Mouse (Mus musculus) lung, postnatal 36 days (tissue): ENCODE results near the gene Nphp3.

Experiments used
- DNase-seq: peaks from one replicate; pipeline ENCODE4 v3.0.0; 2022; ENCODE audit warnings: mixed read lengths

The Nphp3 gene

DNA sequence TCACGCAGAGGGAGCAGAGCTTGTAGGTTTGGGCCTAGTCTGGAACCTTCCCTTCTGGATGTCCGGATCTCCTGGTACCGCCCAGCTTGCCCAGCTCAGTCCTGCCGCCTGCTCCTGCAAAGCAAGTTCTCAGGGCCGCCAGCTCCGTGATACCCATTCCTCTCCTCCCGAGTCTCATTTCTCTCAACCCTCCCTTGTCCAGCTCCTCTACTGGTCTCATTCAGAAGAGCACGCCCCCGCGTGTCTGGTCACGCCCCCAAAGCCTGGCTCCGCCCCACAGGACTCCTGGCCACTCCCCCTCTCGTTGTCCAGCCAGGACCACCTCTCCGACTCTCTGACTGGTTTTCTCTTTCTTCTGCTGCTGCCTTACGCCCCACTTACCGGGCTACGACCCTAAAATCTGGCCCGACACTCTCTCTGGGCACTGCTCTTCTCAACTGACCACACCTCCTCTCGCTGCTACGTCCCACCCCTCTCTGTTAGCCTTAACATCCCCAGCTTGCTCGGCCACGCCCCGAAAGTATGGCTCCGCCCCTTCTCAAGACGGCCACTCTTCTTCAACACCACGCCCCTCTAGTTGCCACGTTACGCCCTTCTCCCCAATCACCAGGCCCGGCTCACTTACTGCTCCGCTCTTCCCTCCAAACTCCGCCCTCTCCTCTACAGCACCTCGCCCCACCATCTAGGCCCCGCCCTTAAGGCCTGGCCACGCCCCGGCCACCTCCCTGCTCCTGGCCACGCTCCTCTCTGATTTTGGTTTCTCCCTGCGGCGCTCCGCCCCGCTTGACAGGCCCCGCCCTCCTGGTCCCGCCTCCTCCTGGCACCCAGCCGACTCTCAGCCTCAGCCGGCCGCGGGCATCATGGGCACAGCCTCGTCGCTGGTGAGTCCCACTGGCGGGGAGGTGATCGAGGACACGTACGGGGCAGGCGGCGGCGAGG, at the start of gene Nphp3:
Nphp3 (plus strand) TSS at position 624 of the 939 bp plus-strand sequence.
- DNase-seq = peak; percentile 100

DNA sequence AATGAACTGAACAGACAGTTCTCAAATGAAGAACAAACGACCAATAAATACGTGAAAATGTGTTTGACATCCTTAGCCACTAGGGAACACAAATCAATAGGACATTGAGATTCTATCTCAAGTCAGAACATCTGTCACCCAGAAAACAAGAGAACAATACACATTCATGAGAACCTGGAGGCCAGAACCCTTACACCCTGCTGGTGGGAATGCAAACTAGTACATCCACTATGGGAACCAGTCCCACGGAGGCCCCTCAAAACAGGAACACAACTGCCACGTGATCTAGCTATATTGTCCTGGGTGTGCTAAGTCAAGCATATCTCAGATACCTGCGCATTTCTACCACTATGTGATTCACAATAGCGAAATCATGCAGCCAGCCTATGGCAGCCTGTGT, 43.6 kb upstream of the Nphp3 start:
- DNase-seq = no peak

DNA sequence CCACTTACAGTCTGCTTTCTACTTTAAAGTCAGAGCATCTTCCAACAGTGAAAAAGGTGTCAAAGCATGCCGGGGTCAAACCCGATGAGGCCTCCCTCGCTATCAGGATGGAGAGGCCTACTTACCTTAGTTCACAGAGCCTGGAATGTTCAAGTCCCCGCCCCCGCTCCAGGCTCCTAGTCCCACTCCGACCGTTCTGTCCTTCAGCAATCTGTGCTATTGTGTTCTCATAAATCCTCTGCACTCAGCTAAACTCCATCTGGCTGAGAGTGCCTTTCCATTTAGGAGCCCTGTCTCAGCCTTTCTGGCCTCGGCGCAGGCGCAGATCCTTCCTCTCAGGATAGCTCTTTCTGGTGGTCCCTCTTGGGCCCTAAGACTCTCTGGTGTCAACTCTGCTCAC, 42.4 kb upstream of the Nphp3 start:
- no peak for DNase-seq

DNA sequence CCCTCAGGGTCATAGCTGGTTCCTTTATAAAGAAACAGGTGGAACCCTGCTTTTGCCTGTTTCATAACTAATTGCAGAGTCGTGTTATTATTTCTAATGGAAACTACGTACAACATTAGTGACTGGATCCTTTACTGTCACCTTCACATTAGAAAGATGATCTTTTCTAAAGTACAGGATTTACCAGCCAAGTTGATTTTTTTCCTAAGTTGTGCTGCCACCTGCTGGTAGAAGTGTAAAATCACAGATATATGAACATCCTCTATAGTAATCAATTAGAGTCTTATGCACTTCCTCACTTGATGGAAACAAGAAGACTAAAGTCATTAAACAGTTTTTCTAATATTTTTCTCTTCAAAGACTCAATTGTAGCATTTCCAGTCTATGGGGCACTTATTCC, 5.8 kb upstream of the Nphp3 start:
- DNase-seq = no peak

DNA sequence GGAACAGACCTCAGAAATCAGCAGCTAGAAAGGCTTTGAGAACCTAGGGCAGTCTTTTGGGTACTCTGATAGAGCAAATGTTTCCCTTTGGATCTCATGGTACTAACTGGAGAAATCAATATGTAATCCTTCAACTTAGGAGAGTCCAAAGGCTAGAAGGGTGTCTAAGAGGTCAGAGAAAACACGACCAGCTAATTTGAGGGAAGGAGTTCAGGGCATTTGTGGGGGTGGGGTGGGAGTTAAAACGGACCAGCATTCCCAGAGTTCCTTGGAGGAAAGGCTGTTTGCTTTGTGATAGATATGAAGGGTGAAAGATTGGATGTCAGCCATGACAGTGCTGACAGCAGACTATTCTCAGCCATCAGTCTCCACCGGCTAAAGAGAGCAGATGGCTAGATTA, 1.7 kb upstream of the Nphp3 start:
- no peak for DNase-seq

DNA sequence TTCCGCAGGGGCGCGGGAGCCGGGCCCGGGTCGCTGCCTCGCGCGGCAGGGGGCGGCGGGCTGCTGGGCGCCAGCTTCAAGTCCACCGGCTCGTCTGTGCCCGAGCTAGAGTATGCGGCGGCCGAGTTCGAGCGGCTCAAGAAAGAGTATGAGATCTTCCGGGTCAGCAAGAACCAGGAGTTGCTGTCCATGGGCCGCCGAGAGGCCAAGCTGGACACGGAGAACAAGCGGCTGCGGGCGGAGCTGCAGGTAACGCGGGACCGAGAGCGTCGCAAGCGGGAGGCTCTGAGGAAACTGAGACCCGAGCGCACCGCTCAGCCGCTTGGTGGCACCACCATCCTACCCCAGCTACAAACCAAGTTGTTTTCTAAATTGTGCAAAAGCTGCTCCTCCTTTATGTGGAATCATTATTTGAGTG, 578 bp downstream of the Nphp3 start:
- peak; percentile 73 for DNase-seq

DNA sequence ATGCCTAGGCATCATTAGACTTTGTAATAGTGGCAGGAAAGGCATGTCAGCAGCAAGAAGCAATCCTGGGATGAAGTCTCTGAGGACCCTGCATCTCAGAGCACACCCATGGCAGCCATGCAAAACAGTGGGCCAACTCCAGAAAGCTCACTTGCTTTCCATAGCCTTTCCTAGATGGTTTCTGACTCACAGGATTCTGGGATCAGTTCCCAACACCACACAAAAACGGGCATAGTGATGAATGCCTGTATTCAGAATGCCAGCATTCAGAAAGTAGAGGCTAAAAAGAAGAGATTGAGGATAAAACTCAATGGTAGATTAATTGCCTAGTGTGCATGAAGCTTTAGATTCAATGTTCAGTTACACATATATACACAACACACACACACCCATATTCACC, 12.2 kb downstream of the Nphp3 start:
- no peak for DNase-seq

DNA sequence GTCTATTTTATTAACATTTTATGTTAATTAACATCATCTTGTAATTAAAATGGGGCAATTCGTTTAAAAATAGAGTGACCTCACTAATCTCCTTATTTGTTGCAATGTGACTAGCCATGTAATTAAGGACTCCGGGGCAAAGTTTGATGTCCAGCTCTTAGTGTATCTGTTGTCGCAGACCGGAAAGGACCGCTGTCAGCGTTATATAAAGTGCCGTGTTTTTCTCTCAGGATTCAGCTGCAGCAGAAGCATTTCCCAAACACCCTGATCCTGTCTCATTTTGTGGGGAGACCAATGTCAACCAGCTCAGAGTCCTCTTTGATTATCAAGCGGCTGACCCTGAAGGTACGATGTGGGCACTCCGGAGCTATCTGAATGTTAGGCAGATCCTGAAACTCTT, 18.7 kb downstream of the Nphp3 start:
- DNase-seq = no peak

DNA sequence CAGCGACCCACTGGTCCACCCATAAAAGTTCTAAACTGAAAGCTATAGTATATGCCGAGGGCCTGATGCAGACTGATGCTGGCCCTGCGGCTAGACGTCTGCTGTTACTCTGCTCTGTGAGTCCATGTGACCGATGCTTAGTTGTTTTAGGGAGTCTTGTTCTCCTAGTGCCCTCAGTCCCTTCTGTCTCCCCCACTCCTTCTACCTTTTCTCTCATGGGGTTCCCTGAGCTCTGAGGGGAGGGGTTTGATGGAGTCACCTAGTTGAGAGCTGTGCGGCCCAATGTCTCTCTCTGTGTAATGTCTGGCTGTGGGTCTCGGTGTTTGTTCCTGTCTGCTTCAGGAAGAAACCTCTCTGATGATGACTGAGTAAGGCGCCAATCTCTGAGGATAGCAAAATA, 24.8 kb downstream of the Nphp3 start:
- no peak for DNase-seq

DNA sequence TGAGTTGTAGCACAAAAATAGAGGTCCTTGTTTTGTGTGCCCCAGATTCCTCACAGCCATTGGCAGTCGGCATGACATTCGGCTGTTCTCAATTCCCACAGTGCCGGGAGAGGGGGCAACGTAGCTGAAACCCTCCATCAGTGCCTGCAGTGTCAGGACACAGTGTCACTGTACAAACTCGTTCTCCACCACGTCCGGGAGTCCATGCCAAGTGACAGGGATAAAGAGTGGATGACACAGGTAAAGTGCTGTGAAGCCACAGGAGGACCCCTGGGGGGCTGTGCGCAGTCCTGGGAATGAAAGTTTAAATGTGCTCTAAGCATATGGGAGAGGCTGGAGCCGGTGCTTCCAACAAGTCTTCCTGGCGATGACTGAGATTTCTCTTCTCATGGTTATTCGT, 27.5 kb downstream of the Nphp3 start:
- no peak for DNase-seq

DNA sequence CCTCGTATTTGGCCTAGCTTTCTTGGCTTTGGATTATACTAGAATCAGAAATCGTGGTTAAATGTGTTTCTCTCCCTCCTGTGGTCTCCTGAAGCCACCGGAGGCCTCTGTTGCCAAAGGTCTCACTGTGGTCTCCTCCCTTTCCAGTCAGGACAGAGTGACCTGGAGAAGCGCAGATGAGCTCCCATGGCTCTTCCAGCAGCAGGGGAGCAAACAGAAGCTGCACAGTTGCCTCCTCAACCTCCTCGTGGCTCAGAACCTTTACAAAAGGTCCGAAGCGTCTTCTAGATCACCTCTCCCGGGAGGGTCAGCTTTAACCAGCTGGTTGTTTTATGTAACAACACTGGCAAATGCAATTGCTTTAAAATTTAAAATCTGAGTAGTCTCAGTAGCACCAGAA, 31.9 kb downstream of the Nphp3 start:
- DNase-seq = no peak

DNA sequence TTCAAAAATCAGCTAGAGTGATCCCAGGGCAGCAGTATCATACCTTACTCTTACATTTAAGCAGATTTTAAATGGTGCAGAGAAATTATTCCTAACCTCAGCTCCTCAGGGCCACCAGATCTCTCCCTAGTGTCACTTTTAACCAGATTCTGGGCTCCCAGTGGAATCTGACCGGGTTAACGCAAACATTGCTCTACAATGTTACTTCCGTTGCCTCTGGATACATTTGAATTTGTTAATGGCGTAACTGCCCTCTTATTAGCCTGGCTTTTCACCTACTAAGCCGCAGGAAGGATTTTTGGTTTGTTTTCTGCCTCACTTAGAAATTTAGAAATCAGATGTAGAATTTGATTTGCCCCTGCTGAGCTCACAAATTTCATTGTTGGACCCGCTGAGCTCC, 32.4 kb downstream of the Nphp3 start:
- no peak for DNase-seq

DNA sequence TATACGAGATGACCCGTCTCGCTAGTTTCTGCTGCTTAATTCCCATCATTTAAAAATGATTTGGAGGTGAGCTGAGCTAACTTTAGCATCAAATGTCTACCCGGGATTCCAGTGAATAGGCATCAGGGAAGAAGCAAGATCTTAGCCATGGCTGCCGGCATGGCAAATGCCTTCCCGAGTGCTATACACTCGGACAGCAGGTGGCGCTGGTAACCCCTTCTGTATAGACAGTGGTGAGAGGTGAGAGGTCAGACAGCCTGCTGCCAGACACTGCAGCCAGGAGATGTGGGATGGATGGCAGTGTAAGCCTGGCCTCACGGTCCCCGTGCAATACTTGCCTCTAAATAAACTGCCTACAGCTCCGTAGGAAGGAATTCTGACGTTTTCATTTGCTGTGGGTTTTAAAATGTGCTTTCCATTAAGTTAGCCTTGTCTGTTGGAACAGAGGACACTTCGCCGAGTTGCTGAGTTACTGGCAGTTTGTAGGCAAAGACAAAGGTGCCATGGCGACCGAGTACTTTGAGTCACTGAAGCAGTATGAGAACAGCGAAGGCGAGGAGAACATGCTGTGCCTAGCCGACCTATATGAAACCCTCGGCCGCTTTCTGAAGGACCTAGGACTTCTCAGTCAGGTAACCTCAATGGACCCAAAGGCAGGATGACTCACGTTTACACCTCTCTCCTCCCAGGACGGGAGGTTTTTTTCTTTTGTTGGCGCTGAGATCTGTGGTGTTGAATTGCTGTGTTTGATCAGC, 33.1 kb downstream of the Nphp3 start:
- DNase-seq = peak; percentile 87

DNA sequence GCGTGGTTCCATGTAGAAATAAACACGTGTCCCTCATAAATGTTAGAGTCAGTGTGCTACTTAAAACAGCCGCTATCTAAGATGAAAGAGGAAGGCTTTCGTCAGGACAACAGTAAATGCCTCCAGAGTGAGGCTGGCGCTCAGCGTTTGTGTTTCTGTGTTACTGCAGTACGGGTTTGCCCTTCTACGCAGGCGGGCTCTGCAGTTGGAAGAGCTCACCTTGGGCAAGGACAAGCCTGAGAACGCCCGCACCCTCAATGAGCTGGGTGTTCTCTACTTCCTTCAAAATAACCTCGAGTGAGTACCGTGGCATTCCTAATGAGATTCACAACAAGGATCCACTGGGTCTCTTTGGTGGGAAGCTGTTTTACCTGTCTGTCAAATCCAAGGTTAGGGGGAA, 35.9 kb downstream of the Nphp3 start:
- DNase-seq = no peak

DNA sequence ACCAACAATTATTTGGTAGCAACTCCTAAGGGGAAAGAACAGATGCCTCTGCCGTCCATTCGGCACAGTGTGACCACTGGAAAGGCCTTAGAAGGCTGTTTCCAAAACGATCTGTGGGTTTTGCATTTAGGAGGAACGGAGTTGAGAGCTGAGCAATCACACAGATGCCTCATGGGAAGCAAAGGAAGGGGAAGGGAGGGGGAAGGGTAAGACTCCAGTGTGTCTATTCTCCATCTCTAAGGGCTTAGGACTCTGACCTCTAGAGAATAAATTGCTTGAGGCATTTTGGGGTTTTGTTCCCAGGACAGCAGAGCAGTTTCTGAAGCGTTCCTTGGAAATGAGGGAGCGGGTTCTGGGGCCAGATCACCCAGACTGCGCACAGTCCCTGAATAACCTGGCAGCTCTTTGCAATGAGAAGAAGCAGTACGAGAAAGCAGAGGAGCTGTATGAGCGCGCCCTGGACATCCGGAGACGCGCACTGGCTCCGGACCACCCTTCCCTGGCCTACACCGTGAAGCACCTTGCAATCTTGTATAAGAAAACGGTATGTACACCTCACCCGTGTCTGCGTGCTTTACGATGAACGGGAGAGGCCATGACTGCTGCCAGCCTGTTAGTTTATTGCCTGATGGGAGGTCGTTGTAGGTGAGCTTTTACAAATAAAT, 36.8 kb downstream of the Nphp3 start:
- DNase-seq = no peak

DNA sequence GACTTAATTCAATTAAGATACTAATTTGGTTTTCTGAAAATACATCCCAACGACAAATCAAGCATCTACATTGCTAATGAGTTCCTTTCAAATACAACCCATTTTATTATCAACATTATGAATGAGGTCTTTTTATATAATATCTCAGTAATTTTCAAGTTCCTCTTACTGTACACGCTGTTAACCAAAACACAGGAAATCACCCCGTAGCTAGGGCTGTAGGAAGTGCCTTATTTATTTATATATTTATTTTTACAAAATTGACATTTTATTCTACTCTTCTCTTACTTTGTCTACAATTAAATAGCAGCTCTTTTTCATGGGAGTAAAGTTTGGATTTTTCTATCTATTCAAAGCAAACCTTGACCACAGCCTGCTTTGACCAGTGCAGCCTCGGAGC, 37.4 kb downstream of the Nphp3 start:
- DNase-seq = no peak

DNA sequence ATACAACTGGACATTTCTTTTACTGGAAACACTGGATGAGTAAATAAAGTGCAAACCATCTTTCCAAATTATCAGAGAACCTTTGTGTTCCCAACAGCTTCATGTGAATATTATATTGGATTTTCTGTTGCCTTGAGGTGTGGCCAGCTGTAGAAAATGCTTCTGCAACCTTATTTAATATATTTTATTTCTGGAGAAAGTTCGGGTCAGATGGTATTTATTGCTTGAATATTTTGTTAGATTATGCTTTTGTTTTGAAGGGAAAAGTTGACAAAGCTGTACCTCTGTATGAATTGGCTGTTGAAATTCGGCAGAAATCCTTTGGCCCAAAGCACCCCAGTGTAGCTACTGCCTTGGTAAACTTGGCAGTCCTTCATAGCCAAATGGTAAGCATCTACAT, 38.0 kb downstream of the Nphp3 start, which contains the start of gene Gm28305:
Gm28305 (plus strand) TSS at position 301 of the 400 bp plus-strand sequence.
- DNase-seq = no peak

DNA sequence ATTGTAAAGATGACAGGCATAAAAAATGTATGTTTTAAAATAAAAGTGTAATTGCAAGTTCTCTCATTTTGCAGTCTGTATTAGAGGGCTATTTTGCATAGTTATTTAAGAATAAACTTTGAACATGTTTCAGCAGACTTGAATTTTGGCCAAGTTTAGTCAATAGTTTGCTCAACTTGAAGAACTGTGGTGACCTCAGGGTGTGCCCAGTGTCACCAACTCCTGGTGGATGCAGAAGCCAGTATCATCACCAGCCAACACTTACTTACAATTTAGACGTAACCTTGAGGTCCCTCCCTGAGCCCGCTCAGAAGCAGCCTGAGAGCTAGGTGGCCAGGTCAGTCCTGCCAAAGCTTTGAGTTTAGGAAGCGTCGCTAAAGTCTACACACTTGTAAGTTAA, 41.3 kb downstream of the Nphp3 start:
- DNase-seq = no peak

DNA sequence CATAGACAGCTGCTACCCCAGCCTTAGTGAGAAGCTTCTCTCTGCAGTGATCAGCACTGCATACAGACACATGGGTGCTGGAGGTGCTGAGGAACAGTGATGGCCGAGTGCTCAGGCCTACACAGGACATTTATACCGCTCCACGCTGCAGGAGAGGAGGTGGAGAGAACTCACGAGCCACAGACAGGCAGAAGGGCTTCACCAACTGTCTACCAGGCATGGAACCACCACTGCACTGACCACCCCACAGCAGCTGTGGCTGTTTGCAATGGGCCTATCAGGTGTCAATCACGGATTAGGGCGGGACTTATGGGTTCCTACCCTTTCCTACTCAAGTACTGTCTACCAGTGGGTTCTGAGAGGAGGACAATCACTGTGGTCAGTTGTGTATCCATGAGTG, 48.7 kb downstream of the Nphp3 start:
- no peak for DNase-seq

DNA sequence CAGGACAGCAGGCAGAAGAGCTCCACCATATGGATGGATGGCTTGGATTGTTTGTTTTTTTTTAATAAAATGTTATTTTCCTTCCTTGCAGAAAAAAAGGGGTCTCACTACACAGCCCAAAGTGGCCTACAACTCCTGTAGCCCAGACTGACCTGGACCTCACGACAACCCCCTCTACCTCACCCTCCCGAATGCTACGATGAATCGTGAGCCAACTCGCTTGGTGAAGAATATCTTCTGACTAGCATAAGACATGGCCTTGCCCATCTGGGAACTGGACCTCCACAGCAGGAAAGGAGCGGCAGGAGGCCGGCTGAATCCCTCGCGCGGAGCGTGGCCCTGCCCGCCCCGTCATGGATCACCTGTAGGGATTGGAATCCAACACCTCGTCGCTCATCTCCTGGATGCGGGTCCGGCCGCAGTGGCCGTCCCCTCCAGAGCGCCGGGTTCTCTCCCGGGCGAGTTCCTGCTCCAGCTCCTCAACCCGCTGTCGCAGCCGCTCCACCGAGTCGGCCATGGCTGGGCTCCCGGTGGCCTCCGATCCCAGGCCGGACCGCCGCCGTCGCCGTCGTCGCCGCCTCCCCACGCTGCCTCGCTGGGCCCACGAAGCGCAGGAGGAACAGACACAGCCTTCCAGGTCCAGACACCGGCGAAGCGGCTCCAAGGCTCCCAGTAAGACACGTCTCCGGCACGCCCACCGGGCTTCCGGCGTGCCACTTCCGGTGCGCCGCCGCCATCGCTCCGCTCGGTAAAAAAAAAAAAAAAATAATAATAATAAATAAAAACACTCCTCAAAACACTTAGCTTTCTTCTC, 60.3 kb downstream of the Nphp3 start, which contains the start of gene Uba5:
Uba5 (minus strand) TSS at position 705 of the 814 bp plus-strand sequence.
- DNase-seq = no peak

DNA sequence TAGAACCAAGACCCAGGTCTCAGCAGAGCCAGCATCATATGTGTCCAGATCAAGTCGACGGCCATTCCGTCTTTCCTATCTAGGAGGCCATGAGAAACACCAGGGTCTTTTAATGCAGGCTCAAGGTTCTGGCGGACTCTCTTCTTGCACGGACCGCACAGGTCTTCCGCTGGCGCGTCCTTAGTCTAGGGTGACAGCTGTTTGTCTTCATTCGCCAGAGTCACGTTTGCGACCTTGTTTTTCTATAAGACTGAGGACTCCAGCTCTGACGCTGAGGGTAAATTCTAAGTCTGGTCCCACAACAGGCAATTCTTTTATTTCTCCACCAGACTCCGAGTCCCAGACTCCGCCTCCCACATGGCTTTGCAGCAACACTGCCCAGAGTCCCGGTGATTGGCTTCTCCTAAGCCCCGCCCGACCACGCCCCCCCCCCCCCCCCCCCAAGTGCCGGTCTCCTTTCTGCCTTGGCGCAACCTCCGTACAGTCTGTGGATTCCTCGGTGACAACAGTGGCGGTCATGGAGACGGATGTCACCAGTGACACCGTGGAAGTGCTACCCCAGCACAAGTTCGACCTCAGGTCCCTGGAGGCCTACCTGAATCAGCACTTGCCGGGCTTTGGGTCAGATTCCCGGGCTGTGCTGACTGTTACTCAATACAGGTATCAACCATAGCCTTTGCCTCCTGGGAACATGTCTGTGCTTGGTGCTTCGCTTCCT, 61.1 kb downstream of the Nphp3 start, which contains the start of gene Acad11:
Acad11 (plus strand) TSS at position 134 of the 718 bp plus-strand sequence.
- DNase-seq = peak; percentile 93

DNA sequence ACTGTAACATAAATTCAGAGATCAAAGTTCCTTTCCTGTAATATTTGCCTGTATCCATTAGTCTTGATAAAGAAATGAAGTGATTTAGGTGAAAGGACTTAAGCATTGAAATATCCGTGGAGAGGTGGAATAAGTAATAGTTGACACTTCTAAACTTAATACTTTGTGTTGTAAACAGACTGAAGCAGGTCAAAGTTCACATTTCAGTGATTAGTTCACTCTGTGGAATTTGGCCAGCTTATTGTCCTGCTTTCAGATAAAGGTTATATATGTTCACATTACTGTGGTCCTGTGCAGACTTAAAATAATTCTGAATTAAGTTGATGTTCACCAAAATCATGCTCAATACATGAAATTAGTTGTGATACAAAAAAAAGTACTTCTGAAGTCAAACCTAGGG, 62.2 kb downstream of the Nphp3 start:
- no peak for DNase-seq
